Mouse (Mus musculus): ENCODE results near the gene Sv2c.
"Not testable (repeated sequence)": the region's sequence is repeated elsewhere in the genome, so short reads cannot be mapped to it uniquely, and the experiment has no call there.

Sv2c gene

DNA sequence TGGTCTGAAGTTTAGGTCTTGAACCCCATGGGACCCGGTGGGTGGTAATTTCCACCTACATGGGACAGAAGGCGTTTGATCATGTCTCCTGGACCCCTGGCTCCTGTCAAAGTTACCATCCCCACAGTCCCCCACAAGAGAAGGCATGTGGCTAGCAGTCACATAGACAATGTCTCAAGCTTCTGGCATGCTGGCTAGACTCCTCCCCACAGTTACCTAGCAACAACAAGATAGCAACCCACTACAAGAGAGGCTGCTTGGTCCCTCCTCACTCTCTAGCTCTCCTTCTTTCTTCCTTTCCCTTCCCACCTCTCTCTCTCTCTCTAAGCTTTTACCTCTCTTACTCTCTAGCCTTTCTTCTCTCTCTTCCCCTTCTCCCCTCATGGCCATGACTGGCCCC, 164.3 kb downstream of the Sv2c start:
- DNase-seq (ENCODE audit: low spot score): not testable (repeated sequence)

DNA sequence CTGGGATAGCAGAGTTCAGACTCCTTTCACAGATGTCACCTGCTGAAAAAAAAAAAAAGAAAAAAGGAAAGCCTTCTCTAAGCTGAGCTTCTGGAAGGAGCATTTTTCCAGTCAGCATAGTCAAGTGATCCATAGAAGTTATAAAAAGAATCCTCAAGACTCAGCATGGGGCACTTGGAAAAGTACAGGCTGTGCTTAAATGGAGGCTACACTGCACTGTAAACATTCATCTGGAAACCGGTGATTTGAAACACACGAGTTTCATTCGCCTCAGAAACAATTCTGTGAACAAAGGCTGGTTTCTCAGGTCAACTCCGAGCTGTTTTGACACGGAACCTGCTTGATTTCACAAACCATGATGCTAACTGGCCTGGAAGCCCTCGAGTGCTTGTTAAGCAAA, 165.6 kb downstream of the Sv2c start:
- no peak for DNase-seq (ENCODE audit: low spot score)

DNA sequence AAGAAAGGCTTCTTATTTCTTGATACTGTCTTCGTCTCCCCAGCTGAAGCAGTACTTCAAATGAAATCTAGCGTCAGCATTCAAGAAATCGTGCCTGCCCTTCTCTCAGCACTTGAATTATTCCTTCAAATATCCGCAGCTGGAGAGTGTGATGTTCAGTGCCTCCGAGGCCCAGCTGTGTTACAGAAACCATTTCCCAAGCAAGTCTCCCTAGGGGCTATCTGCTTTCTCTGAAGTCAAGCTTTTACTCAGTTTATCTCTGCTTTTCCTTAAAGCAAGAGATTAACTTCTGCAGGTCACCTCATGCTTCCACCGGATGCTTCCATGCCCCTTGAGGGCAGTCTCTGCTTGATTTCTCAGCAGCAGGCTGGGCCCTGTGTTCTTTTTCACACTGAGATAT, 166.8 kb downstream of the Sv2c start:
- DNase-seq (ENCODE audit: low spot score): no peak

DNA sequence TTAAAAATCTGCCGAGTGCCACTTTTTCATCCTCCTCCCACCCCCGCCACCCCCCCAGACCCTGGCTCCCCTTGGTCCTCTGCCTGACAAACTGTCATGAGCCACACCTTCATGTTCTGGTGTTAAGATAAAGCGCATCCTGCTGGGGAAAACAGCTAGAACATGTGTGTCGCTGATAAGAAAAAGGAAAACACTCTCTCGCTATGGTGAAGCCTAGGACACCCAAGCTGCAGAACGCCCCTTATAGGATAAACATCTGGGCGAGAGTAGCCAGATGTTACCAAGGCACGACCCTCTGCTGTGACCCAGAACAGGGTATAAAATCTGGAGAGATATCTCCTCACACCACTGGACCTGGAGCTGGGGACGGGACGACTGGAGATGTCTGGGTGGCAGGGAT, 167.2 kb downstream of the Sv2c start:
- no peak for DNase-seq (ENCODE audit: low spot score)

DNA sequence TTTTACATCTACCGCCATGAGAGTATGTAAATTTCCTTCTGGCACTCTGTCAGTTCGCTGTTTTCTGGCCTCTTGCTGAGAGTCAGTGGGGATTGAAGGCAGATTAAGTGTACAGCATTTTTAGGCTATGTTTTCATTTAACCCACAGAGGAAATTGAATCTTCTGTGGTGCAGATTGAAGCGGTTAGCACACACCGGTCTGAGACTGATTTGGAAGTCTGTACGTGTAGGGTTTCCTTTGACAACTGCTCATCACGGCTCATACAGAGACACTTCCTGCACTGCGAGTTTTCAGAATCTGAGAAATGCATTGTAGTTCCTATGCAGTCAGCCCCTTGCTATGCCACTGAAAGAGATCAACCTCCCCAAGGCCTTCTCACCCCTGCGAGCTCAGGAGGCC, 168.2 kb downstream of the Sv2c start:
- DNase-seq (ENCODE audit: low spot score): no peak

DNA sequence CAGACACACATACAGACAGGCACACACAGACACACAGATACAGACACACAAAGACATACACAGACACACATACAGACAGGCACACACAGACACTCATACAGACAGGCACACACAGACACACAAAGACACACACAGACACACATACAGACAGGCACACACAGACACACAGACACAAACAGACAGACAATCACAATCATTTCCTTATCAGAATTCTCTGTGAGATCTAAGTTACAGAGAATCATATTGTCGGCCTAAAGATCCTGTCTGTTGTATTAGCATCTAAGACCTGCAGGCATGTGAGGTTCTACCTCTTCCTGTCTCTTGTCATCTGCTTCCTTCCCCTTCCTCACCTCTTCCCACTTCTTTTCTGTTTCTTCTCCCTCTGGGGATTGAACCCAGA, 168.7 kb downstream of the Sv2c start:
- no peak for DNase-seq (ENCODE audit: low spot score)

DNA sequence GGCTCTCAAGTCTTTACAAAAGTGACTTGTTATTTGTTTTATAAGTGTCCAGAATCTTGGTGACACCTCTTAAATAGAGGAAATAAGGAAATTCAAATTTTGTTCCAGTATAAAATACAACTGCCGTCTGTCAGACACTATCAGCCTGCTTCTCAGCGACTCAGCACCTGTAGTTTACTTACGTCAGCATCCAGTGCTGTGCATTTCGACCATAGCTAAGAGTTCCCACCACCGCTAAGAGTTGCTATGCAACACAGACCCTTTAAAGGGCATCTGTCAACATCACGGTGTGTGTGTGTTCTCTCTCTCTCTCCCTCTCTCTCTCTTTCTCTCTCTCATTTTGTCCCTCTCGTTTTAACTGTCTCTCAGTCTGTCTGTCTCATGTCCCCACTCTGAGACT, 170.5 kb downstream of the Sv2c start:
- DNase-seq (ENCODE audit: low spot score): no peak

DNA sequence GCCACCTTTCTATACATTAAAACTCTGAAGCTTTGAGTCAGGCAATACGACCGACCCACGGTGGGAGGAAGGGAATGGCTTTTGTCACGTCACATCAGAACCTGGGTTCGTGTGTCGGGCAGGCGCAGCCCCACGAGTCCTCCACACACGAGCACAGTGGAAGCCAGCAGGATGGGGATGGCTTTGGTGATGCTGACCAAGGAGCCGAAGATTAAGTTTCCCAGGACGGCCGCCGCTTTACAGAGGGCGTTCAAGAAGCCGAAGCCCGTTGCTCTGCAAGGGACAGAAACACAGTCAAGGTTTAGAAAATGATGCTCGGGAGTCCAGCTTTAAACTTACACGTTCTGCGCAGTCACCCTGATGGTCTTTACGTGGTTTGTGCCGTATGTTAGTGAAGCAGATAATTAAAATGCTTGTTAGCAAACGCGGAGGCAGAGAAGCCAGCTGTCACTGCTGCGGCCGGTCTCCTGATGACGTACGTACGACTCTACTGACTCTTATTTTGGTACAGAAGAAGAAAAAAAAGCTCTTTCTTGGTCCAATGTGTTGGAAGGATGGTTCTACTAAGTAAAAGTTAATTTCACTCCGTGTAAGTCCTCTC, 171.1 kb downstream of the Sv2c start:
- DNase-seq (ENCODE audit: low spot score): no peak

DNA sequence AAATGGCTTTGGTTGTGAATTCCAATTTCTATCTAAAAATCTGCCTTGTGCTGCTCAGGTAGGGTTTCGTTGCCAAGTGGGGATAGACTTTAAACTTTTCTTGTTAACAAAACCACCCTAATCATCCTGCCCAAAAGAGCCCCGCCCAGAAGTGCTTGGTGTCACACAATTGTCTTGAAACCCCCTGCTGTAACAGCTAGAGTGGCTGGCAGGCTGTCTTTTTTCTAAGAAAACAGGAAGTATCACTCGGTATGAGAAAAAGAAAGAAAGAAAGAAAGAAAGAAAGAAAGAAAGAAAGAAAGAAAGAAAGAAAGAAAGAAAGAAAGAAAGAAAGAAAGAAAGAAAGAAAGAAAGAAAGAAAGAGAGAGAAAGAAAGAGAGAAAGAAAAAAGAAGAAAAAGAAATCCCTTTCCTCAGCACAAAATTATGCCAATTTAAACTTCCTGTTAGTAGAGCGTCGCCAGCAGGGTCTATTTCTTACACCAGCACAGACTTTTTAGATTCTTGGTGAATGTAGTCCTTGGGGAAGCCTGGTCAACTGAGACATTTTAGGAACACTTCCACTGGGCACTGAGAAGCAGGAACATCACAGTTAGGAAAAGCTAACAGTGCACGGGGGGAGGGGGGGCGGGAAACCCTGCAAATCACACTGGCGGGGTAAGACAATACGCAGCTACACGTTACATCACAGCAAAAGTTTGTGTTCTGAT, 171.7 kb downstream of the Sv2c start:
- DNase-seq (ENCODE audit: low spot score): no peak

DNA sequence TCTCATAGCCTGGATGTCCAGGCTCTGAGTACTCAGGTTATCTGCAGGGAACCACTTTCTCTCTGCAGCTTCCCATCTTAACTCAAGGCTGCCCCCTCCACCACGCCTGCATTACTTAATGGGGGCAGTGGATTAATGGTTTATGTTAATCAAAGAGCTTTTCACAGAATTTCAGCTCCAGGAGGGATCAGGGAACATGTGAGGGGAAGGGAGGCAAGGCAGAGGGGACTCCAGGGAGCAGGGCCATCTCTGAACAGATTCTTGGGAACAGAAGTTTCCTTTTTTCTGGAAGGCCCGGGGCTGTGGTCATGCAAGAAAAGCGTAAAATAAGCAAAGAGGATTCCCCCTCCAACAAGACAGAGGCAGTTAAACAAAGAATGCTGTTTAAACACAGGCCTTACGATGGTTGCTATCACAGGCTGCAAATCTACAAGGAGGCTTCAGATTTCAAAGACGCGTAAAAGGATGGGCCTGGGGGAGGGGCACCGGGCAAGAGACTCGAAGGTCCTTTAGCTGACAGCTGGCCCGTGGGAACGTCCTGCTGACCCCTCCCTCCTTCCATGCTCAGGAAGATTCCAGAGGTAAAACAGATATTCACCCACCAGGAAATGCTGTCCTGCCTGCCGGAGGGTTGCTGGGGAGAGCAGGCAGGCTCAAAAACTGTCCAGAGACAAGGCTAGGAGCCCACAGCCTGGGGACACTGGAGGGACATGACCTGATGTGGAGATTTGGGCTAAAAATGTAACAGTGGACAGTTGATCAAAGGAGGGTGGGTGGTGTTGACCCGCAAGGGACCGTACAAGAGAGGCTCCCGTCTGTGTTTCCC, 172.5 kb downstream of the Sv2c start:
- DNase-seq (ENCODE audit: low spot score): no peak

DNA sequence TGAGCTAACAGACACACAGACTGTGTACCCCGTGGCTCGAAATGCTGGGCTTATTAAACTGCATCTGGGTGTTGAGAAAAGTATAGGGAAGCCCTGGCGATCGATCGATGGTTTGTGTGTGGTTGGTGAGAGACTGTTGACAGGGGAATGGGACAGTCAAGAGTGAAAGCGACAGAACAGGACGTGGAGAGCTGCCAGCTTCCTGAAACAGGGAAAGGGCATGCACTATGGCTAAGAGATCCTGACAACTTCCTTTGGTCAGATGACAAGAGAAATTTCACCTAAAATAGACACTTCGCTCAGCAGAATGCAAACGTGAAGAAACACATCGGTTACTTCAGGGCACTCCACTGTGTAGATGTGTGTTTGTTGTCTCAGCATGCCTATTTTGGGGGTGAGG, 175.2 kb downstream of the Sv2c start:
- DNase-seq (ENCODE audit: low spot score): no peak

DNA sequence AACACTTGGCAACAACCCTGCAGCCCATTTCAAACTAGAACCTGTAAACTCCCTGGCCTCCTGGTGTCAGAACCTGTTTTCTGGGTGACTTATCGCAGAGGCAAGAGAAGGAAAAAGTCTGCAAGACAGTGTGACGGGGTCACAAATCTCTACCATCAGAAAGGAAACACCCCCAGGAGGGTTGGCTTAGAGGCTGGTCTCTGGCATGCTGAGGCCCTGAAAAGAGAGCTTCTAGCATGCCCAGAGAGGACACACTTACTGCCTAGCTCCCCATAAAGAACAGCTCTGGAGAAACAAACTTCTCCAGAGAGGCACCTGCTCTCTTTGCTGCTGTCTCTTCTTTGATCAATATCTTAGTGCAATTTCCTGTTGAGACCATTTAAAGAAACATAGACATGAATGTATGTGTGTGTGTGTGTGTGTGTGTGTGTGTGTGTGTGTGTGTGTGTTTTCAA, 176.0 kb downstream of the Sv2c start:
- no peak for DNase-seq (ENCODE audit: low spot score)

DNA sequence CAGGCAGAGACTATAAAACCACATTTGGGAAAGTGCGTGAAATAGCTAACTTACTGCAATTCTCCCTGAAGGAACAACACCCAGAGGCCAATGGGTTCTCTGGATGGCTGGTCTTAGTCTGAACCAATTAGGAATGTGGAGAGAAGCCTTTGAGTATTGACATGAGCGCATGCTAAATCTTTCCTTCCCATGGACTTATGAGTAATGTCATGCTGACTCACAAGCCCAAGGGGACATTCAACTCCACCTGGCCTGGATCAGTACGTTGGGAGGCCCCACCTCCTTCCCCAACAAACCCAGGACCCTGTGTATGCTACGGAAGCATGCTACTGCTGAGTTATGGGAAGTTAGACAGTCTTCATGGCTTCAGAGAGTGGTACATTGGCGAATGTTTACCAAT, 177.2 kb downstream of the Sv2c start:
- DNase-seq (ENCODE audit: low spot score): no peak

DNA sequence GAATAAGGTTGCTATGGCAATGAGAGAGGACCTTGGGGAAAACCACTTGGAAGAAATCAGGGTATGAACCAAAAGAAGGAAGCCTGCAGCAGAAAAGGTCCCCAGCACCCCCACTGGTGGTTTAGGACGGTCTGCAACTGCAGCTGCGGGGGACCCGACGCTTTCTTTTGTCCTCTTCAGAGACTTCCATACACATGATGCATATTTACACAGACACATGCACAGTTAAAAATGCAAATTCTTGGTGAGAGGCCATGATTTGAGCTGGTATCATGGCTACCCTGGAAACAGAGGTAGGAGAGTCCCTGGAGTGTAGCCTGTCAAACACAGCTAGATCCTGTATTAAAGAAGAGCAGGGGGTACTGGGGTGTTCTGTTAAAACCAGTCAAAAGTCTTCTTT, 178.7 kb downstream of the Sv2c start:
- DNase-seq (ENCODE audit: low spot score): no peak

DNA sequence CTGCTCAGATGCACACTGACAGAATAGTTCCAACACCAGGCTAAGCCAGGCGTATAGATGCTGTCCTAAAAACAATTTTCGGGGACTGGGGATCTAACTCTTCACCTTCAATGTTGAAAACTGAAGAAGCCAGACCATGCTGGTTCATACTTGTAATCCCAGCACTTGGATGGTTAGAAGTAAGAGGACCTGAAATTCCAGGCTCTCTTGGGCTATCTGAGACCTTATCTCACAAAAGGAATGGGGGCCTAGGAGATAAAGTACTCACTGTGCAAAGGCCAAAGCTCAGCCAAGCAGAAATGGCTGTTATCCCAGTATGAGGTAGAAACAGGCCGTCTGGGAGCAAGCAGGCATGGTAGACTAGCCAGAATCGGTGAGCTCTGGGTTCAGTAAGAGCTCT, 180.1 kb downstream of the Sv2c start:
- no peak for DNase-seq (ENCODE audit: low spot score)

DNA sequence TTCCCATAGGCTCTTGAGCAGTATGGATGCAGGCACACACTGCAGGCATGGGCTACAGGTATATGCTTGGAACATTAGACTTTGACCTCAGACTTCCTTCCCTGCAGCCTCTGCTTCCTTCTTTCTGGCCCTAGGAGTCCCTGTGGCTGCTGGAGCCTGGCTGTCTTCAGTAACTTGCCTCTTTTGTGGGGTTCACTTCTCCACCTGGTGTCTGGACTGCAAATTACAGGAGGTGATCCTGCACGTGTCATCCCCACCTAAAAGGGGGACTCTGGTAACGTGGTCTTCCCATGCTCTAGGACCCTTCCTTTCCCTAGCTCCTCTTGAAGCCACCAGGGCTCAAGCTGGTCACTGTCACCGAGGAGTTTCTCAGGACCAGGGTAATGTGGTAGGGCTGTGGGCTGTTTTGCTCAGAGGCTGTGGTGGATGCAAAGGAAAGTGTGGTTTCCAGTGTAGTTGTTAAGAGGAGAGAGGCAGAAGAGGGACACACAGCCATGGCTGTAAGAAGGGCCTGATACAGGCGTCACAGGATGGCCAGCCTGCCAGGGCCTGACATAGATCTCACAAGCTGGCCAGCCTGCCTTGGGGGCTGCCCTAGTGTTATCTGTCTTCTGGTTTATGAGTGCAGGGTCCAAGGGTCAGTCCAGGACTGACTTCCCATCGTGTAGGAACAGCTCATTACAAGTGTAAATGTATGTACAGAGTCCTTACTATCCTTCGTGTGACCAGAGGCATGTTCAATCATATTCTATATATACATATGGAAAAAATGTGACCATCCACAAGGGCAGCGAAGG, 181.1 kb downstream of the Sv2c start:
- no peak for DNase-seq (ENCODE audit: low spot score)

DNA sequence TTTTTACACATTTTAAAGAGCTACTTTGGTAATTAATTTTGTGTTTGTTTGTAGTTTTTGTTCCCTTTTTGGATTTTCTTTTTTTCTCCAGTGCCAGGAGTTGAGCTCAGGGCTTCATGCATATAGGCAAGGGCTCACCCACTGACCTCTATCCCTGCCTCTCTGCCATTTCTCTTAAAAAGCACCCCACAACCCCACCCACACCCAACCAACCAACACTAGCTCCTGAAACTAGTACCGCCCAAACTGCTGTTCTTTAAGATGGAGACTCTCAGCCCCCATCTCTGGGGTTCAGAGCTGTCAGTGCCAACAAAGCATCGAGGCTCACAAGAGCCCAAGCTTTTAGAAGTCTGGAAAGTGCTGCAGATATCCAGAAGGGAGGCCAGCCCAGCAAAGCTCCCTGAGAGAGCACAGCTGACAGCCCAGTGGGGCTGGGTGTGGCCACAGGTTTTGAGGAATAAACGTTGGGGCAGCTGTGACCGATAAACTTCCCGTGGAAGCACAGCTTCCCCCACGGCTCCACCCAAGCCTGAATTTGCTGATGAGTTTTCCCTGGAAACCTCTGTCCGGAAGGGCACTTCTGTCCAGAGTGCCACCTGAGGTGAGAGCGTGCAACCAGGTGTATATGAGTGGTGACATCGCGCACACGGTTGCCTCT, 181.8 kb downstream of the Sv2c start:
- DNase-seq (ENCODE audit: low spot score): no peak

DNA sequence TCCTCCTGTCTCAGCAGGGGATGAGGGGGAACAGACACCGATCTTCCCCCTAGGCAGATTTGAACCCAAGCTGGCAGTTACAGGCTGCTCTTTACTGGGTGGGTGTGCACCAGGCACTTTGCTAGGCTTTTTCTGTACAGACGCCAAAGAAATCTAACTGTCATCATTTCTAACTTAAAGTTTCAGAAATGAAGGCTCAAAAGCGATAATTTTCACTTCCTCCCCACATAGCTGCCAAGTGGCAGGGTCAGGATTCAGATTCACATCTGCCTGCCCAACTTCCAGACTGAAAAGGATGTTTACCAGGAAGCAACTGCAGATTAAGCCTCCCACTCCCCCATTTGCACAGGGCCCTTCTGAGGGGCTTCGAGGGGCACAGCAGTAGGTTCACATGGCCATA, 183.0 kb downstream of the Sv2c start:
- DNase-seq (ENCODE audit: low spot score): no peak

DNA sequence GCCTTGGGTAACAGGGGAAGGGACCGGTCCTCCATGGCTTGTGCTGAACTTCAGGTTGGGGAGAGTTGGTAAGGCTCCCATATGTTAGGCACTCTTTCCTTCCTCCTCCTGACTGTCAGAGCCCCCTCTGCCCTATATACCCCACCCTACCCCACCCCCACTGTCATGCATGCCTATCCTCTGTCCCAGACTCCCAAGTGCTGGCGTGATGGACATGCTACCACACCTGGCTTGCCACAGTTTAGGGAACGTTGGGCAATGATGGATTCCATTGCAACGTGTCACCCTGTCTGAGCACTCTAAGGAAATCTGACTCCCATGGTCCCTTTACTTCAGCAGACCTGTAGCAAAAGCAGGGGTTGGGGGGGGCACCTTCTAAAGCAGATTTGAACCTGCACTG, 183.6 kb downstream of the Sv2c start:
- no peak for DNase-seq (ENCODE audit: low spot score)

DNA sequence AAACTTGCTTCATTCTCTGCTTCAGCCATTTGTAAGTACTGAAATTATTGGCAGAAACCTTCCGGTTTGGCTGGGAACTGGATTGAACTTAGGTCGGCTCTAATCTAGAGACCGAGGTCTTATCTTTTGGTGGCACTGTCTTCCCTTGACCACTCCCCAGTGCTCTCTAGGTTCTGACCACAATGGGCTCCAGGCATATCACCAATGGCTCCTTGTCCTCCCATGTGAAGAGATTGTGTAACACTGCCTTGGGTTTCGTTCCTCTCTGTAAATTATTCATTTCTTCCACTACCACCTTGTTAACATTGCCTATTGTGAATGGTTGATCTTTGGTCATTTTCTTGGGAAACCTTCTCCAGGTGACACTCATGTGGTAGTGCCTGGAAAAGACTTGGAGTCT, 184.0 kb downstream of the Sv2c start:
- no peak for DNase-seq (ENCODE audit: low spot score)

DNA sequence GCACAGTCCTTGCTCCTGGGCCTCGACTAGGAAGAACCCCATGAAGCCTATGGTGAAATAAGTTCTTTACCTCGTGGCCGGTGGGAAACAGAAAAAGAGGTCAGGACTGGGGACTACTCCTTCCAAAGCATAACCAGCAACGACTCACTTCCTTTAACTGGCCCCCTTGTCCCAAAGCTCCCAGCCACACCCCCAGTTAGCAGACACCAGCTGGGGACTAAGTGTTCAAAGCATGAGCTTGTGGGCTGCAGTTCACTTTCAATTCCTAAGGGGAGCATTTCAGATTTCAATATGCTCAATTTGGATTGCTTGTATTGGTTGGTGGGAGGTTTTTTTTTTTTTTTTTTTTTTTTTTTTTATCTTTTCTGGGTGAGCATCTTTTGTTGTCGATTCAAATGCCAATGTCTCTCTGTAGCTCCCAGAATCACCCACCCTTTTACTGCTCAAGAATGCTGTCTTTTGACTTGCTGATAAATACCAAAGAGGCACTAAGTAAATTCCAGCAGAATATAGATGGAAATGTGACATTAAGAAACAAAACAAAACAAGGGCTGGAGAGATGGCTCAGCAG, 186.4 kb downstream of the Sv2c start:
- no peak for DNase-seq (ENCODE audit: low spot score)

DNA sequence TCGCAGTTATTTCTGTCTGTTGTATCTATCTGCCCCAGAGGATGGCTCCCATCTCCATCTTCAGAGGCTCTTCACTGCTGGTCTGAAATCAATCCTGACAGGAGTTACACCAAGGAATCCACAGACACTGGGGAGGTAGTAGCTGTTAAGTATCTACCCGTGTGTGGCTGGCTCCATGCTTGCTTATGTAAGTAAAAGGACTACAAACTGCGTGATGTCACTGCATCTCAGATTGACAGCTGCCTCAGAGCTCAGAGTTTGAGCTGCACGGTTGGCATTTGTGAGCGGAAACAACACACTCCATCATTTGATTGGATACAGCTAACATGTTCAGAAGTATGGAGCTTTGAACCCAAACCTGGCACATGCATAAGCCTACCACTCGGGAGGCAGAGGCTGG, 187.8 kb downstream of the Sv2c start:
- no peak for DNase-seq (ENCODE audit: low spot score)

Data from ovary, adult 18-20 months (tissue).